Mouse (Mus musculus) MN1 (cell line): ENCODE measurements at regions not wholly inside any gene's neighbourhood (a gene's known extent, or its start where the extent isn't known, plus 50 kb on each side); places are given as distances from the start of the nearest gene placed in this dataset.

Experiments
- DNase-seq: peaks from one replicate; pipeline ENCODE4 v3.0.0-alpha.2; 2016; ENCODE audit warnings: low spot score

- no peak for DNase-seq
Measured at GRCm38 (mm10) chr7:37093721-37094120, 395.8 kb downstream of the Tshz3 start.

GRCm38 (mm10) chr7:37095839-37096238 lies 397.9 kb downstream of the Tshz3 start:
- DNase-seq = no peak

GRCm38 (mm10) chr7:37096291-37096690 lies 398.4 kb downstream of the Tshz3 start:
- DNase-seq = no peak

- DNase-seq = no peak
Measured at GRCm38 (mm10) chr7:37098950-37099349, 401.0 kb downstream of the Tshz3 start.

- DNase-seq = no peak
Measured at GRCm38 (mm10) chr7:37104671-37105070, 406.8 kb downstream of the Tshz3 start.

GRCm38 (mm10) chr7:37111071-37111470 lies 413.2 kb downstream of the Tshz3 start:
- no peak for DNase-seq

- DNase-seq = no peak
Measured at GRCm38 (mm10) chr7:37120776-37121175, 422.9 kb downstream of the Tshz3 start.

GRCm38 (mm10) chr7:37140191-37140590 lies 442.3 kb downstream of the Tshz3 start:
- DNase-seq = no peak

- DNase-seq = no peak
Measured at GRCm38 (mm10) chr7:37142780-37143179, 444.9 kb downstream of the Tshz3 start.

- no peak for DNase-seq
Measured at GRCm38 (mm10) chr7:37144303-37144702, 446.4 kb downstream of the Tshz3 start.

GRCm38 (mm10) chr7:37149711-37150110 lies 451.8 kb downstream of the Tshz3 start:
- DNase-seq = no peak

GRCm38 (mm10) chr7:37159801-37160200 lies 461.9 kb downstream of the Tshz3 start:
- no peak for DNase-seq

- no peak for DNase-seq
Measured at GRCm38 (mm10) chr7:37168883-37169282, 471.0 kb downstream of the Tshz3 start.

- DNase-seq = no peak
Measured at GRCm38 (mm10) chr7:37175746-37176145, 477.8 kb downstream of the Tshz3 start.

- DNase-seq = no peak
Measured at GRCm38 (mm10) chr7:37178256-37178655, 480.3 kb downstream of the Tshz3 start.

GRCm38 (mm10) chr7:37179907-37180306 lies 482.0 kb downstream of the Tshz3 start:
- DNase-seq = no peak

- DNase-seq = no peak
Measured at GRCm38 (mm10) chr7:37180416-37180815, 482.5 kb downstream of the Tshz3 start.

GRCm38 (mm10) chr7:37181109-37181508 lies 483.2 kb downstream of the Tshz3 start:
- no peak for DNase-seq

- DNase-seq = no peak
Measured at GRCm38 (mm10) chr7:37192536-37192935, 494.6 kb downstream of the Tshz3 start.

- no peak for DNase-seq
Measured at GRCm38 (mm10) chr7:37204800-37205199, 506.9 kb downstream of the Tshz3 start.

- no peak for DNase-seq
Measured at GRCm38 (mm10) chr7:37208305-37208704, 510.4 kb downstream of the Tshz3 start.

- no peak for DNase-seq
Measured at GRCm38 (mm10) chr7:37213751-37214181, 515.8 kb downstream of the Tshz3 start.

GRCm38 (mm10) chr7:37215498-37215897 lies 517.6 kb downstream of the Tshz3 start:
- no peak for DNase-seq

- no peak for DNase-seq
Measured at GRCm38 (mm10) chr7:37220476-37220875, 522.6 kb downstream of the Tshz3 start.

- no peak for DNase-seq
Measured at GRCm38 (mm10) chr7:37226423-37226822, 528.5 kb downstream of the Tshz3 start.
